Mouse (Mus musculus) c-Kit-negative CD71-positive TER-119-positive erythroid progenitor cells, embryonic 14.5 days (primary cell): Measurements from ENCODE around the gene Slc4a1.

Experiments
- DNase-seq: peaks from one replicate; pipeline ENCODE4 v3.0.0-alpha.2; 2013; ENCODE audit warnings: low read depth, low spot score

The Slc4a1 gene

DNA sequence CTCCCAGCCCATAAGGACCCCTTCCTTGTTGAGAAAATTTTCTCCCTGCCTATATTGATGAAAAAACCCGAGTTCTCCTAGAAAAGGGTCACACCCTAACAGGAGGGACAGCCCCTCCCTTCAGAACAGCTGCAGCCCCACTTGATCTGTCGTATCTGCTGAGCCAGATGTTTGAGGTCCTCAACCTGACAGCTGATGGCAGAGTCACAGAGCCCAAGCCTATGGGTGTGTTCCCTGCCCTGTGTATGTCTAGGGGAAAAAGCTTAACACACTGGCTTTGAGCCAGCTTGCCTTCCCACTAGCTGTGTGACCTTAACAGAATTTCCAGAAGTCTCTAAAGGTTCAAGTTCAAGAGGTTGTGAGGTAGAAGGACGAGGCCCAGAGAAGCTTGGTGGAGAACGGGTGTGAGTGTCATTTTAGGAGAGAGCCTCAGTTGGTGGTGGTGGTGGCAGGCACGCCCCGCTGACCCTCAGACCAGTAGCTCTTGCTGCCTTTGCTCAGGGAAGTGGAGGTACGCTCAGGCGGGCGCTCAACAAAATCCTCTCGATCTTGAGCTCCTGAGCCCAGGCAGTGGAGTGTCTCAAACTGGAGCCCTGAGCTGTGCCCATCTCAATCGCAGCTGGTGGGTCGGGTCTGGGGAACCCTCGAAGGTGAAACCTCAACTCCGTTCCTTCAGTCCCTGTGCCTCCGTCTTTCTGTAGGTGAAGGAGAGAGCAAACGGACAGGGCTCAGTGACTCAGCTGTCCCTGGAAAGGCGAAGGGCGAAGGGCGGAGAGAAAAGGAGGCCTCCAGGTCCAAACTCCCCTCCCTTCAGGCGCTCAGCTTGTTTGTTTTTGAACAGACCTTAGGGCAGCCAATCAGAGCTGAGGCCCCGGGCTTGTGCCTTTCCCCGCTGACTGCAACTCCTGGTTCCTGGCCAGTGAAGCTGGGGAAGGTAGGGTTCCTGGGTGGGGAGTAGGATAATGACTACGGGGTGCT is 9.5 kb upstream of the Slc4a1 start:
- peak; percentile 95 for DNase-seq

DNA sequence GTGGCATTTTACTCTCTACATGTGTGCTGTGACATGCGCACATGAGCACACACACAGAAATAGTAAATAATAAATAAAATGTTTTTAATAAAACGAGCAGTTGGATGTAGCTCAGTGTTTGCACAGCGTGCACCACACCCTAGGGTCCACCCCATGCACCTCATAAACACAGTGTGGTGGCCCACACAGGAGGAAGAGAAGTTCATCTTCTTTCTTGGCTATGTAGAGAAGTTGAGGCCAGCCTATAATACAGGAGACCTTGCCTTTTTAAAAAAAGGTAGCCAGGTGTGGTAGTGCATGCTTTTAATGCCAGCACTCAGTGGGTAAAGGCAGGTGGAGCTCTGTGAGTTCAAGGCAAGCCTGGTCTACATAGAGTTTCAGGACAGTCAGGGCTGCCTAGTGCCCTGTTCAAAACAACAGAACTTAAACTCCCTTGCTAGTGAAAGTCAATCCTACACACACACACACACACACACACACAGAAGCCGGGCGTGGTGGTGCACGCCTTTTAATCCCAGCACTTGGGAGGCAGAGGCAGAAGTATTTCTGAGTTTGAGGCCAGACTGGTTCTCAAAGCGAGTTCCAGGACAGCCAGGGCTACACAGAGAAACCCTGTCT is 8.2 kb upstream of the Slc4a1 start:
- peak; percentile 61 for DNase-seq

- no peak for DNase-seq
These were observed 7.6 kb upstream of the Slc4a1 start for GRCm38 (mm10) chr11:102373646-102374045.

DNA sequence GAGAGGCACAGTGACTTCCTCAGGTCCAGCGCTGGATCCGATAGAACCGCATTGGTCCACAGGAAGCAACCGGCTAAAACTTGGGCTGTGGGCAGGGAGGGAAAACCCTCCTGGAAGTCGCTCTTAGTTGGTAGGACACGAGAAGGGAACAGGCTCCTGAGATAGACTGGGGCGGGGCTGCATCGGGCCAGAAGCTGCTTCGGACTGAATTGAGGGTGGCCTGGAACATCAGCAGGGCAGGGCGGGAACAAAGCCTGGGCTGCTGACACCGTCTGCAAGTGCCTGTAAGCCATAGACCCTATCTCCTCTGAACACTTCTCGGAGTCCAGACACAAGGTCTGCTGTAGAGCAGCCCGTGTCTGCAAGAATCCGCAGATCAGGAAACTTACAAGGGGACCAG is 6.9 kb upstream of the Slc4a1 start:
- DNase-seq: peak; percentile 68

DNA sequence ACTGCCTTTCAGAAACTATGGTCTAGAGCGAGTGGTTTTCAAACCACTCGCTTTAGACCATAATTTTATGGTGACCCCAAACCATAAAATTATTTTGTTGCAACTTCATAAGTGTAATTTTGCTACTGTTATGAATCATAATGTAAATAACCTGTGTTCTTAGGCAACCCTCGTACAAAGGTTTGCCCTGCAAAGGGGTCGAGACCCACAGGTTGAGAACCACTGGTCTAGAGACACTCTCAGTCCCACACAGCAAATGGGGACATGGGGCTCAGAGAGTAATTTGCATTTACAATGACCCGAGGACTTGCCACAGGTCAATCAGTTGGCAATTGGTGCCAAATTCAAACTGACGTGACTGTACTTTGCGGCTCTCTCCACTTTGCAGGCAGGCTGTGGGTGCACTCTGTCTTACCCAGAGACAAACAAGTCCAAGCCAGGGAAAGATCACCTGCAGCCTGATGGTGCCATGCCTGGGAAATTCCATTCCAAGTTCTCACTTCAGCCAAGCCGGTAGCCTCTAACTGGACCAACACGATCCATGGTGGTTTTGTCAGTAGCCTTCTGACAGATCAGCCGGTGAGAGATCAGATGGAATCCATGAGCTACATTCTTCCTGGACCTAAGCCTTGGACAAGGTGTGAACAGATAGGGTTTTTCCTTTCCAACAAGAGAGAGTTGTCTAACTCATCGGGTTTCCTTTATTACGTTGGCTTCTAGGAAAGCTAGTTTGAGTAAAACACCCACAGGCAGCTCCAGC is 6.1 kb upstream of the Slc4a1 start:
- DNase-seq: no peak

DNA sequence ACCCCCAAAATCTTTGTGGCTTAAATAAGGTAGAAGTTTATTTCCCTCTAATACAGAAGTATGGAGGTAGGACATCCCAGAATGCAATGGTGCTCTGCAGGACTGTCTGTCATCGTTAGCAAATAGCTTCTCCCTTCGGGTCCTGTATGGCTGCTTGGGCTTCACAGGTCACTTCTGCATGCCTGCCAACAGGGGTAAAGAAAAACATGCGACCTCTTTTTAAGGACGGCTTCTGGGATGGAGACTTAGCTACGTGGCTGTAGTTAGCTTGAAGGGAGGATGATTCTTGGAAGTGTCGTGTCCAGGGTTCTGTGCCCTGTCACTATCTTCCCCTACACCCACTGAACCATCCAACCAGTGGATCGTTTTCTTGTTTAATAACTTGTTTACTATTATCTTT is 4.3 kb upstream of the Slc4a1 start:
- no peak for DNase-seq

DNA sequence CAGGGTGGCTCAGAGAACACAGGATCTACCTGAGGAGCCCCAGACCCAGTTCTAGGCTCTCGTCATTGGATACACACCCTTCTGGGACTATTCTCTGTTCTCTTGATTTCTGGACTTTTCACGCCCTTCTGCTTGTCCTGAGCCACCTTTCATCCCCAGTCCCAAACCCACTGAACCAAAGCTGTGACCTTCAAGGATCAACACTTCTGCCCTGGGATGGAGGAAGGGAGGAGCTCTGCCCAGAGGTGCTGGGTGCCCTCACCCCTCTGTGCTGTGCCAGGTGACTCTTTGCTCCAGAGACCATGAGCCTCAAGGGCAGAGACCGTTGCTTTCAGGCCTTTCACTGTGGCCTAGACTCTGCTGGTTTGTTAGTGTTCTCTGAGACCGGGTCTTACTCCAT is 3.3 kb upstream of the Slc4a1 start:
- no peak for DNase-seq

DNA sequence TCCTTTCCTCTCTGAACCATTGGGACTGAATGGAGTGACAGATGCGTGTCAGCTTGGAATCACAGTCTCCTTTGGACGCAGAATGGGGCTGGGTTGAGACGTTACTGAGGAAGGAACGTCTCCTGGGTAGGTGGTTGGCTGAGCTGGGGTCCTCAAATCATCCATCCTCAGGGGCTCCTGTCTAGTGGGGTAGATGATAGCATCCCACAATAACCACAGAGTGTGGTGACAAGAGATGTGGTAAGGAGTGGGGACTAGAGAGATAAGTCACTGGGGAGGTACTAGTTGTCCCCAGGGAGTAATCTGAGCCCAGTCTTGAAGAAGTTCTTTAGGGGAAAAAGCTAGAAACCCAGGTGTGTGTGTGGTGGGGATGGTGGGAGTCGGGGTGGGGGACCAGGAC is 2.3 kb upstream of the Slc4a1 start:
- no peak for DNase-seq

DNA sequence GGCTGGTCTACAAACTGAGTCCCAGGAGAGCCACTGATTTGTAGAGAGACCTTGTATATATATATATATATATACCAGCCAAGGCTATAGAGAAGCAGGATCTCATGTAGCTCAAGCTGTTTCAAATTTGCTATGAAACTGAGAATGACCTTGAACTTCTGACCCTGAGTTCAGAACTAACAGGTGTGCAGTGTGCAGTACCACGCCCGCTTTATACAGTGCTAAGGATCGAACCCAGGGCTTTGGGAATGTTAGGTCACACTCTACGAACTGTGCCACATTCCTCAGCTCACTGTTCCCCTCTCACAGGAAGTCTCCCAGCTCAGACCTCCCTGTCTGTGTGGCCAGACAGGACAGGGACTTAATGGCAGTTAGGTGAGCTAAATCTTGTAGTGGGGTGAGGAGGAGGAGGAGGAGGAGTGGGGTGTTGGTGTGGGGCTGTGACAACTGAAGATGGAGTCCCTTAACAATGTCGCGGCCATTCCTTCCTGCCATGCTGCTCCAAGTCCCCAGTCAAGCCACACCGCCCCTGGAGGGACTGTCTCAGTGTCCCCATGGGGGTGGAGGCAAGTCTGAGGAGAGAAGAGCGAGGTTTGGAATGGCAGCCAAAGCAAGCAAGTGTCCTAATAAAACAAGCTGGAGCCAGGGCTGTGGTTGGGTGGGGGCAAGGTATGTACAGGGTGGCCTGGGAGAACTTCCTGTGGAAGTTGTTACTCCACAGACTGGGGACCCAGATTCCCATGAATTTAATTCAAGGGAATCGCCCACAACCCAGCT is 1.7 kb upstream of the Slc4a1 start:
- no peak for DNase-seq

GRCm38 (mm10) chr11:102365699-102366098 is 304 bp downstream of the Slc4a1 start:
- DNase-seq: no peak

GRCm38 (mm10) chr11:102364570-102365371 is 1.2 kb downstream of the Slc4a1 start:
- peak; percentile 89 for DNase-seq

DNA sequence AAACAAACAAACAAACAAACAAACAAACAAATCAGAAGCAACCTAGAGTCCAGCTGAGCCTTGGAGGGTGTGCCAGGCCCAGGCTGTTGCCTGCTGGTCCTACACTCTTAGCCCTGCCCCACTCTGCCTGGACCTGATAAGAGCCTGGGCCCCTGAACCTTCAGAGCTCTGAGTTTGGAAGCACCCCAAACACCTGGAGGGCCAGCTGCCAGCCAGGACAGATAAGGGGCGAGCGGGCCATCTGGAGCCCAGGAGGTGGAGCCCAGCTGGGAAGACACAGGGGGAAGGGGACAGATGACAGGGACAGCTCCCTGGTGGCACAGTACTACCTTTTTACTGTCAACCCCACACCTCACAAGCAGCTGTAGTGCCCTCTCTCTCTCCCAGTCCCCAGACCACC is 2.4 kb downstream of the Slc4a1 start:
- peak; percentile 93 for DNase-seq

DNA sequence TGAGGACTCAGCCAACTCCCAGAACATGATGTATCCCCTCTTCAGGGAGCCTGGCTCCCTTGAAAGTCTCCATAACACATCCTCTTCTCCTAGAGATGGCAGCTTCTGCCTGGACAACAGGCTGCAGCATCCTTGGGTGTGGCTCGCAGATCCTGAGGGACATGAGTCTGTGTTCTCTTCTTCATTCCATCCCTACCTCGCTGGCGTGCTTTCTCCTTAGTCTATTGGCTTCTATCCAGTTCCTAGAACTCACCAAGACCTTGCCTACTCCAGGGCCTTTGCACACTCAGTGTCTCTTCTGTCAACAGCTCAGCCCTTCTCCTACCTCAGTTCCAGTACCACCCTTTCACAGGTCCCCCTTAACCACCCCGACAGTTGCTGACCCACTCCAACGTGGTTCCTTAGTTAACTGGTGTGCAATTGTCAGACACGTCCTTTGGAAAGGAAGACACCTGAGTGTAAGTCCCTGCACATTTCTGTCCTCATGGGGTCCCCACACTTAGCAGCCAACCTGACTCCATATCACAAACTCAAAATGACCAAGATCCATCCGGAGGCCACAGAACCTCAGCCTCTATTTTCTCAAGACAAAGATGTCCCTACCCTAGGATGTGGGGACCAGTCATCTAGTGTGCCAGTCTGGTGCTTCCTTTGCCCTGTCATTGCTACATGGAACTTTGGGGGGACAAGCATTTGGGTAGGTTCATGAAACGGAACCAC is 4.1 kb downstream of the Slc4a1 start:
- peak; percentile 35 for DNase-seq

GRCm38 (mm10) chr11:102358365-102358764 is 7.6 kb downstream of the Slc4a1 start:
- DNase-seq: no peak

DNA sequence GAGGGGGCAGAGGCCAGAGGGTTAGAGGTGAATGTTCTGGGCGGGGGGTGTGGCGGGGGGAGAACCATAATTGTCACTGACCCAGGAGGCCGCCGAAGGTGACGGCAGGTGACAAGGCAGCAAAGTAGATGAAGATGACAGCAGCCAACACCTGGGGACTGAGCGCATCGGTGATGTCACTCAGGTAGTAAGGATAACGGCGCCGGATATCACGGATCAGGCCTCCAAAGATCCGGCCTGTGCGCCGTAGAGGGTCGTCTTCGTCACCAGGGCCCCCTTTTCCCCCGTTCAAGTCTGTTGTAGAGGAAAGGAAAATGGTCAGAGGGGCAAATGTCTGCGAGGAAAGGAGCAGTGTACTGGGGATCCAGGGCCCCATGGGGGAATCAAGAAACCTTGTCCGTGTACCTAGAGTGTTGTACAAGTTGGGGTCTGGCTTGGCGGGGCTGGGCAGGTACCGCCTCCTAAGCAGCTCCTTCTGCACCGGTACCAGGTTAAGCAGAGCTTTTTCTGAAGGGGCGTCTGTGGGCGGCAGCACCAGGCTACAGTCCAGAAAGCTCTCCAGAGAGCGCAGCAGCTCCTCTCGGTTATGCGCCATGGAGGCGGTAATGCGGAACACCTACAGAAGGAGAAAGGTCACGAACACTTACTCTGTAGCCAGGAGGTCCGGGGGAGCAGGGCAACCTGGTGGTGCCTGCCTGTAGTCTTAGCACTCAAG is 9.2 kb downstream of the Slc4a1 start:
- DNase-seq: no peak

DNA sequence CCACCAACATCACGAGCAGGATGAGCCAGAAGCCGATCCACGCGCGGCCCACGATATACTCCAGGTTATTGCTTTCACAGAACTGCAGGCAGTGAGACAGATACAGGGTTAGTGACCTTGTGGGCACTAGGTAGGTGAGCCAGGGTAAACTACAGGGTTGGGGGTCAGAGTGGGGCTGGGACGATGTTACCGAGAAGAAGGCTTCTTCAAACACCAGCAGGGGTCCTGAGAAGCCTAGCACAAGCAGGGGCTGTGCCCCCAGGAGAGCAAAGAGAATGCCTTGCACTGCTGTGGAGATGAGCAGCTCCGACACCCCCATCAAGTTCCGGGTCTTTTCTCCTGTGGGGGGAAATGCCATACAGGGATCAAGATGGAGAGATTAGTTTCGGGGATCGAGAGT is 9.8 kb downstream of the Slc4a1 start:
- DNase-seq: no peak

GRCm38 (mm10) chr11:102355501-102355900 is 10.5 kb downstream of the Slc4a1 start:
- DNase-seq: peak; percentile 34

DNA sequence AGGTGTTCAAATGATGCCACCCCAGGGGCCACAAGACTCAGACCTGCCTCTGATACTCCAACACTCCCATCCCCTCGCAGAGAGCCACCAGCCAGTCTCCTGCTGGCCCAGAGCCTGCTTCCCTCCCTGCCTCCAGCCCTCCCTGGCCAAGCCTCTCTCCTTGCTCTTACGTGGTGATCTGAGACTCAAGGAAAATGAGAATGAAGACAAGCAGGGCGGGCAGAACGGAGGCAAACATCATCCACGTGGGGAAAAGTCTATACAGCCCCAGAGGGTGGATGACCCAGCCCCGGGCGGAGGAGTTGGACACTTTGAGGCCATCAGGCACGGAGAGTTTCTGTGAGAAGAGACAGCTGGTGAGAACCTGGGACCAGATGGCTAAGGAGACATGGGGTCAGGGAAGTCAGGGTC is 13.0 kb downstream of the Slc4a1 start:
- no peak for DNase-seq

DNA sequence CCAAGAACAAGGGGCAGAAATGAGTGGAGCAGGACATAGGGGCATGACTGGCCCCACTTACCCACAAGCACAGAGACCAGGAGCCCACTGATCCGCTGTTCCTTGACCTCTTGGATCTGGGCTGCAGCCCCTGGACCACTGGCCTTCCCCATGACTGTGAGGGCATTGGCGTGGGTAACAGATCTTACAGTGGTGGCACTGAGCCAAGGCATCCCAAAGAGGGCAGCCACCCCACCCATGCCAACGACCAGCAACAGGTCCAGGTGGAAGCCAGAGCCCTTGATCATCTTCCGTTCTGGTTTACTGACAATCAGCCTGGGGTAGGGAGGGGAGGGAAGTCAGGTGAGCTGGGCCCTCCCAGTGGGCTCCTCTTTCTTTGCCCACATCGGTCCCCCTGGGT is 13.6 kb downstream of the Slc4a1 start:
- DNase-seq: no peak
